Mouse (Mus musculus): ENCODE measurements around the gene Rpa2.
"Not testable (repeated sequence)": the region's sequence is repeated elsewhere in the genome, so short reads cannot be mapped to it uniquely, and the experiment has no call there.

- not testable (repeated sequence) for TF ChIP-seq CTCF, POLR2A (IDR thresholded peaks at IDR 0.05; ENCODE audit: insufficient read depth, low read depth, low read length)
Observed at GRCm38 (mm10) chr4:132798666-132799065, 30.5 kb downstream of the Rpa2 start.

Measured in olfactory bulb, adult 2 months (tissue).